Mouse (Mus musculus) CH12F3 (cell line): ENCODE measurements around the gene Tmem132a.

ENCODE experiments used
- in situ Hi-C: fragments of 300-500 bp; cut with MboI; formaldehyde crosslinking; loops from 2 replicates; pipeline ENCODE4 v1.14.3; 2020; ENCODE audit warnings: low sequenced_read_pairs

The Tmem132a gene

DNA sequence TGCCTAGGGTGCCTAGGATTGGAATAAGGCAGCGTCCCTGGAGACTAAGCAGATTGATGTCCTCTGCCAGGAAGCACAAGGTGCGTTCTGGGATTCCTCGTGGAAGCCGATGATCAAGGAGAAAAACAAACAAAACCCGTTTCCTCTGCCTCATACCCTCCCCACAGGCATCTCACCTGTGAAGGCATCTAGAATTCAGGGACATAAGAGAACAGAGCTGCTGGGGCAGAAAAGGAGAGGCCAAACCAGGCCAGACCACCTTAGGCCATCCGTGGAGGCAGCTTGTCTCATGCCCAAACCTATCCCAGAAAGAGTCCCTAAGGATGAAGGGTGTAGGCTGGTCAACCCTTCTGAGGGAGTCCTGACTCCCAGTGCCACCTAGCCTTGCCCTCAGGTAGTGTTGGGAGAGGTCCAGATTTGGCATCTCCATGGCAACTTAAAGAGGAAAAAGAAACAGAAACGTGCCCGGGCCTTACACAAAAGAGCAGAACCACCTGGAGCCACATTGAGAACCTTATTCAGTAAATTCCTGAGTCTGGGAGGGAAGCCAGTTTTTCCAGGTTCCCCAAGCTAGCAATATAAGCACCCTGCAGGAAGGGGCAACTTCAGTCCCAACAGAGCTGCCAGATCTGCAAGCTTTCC is at the start of gene Tmem132a:
Tmem132a (minus strand) TSS at position 55 of the 642 bp plus-strand sequence.
- in situ Hi-C loops, result no loop called here

- in situ Hi-C loops, result no loop called here
These were observed 48.7 kb upstream of the Tmem132a start for GRCm38 (mm10) chr19:10918321-10918991.

GRCm38 (mm10) chr19:10916506-10916905 is 46.8 kb upstream of the Tmem132a start:
- in situ Hi-C loops, result no loop called here

GRCm38 (mm10) chr19:10914870-10915269 is 45.1 kb upstream of the Tmem132a start:
- in situ Hi-C loops, result loop anchor here (5.0 kb wide), 1 partner anchor 37 kb away; no protein-coding TSS in a partner anchor

DNA sequence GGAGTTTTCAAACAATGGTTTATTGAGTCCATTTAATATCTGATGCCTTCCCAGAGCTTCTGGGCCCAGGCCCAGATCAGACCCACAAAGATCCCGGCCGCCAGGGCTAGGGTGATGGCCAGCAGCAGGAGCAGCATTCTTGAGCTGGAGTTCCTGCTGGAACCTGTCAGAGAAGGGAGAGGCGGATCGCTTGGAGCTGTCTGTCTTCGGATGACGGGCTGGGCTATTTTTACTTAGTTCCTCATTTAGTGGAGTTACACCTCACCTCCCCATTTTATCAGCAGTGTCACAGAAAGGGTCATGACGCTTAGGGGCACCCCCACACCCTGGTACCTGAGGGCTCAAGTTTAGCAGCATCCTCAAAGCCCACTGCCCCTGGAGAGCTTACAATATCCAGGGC is 44.6 kb upstream of the Tmem132a start:
- in situ Hi-C loops, result loop anchor here (5.0 kb wide), 1 partner anchor 38 kb away; no protein-coding TSS in a partner anchor

- in situ Hi-C loops, result no loop called here
These were observed 39.5 kb upstream of the Tmem132a start for GRCm38 (mm10) chr19:10909087-10909721.

DNA sequence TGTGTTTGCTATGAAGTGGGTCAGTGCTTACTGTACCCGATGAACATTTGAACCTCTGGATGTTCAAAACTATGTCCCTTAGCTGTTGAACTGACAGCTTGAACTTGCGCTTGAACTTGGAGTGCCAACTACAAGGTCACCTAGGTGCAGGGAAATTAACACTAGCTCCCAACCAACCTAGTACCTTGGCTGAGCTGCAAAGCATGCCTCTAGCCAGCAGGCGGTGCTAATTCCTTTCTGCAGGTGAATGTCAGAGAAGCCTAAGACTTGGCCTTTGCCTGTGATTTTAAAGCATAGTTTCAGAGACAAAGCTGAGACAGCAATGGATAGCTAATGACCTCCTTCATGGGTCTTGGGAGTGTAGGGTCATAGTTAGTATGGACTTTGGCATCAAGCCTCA is 38.2 kb upstream of the Tmem132a start:
- in situ Hi-C loops, result no loop called here

DNA sequence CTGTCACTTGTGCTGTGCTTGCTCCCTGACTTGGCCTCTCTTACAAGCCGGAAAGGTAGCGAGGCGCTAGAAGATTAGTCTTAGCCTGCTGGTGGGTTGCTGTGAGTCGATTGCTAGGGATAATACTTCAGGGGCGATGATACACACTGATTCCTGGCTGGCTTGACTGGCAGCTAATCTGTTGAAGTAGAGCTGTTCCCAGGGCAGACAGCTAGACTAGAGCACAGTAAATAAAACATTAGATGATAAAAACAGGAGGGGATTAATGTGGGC is 35.9 kb upstream of the Tmem132a start:
- in situ Hi-C loops, result no loop called here

DNA sequence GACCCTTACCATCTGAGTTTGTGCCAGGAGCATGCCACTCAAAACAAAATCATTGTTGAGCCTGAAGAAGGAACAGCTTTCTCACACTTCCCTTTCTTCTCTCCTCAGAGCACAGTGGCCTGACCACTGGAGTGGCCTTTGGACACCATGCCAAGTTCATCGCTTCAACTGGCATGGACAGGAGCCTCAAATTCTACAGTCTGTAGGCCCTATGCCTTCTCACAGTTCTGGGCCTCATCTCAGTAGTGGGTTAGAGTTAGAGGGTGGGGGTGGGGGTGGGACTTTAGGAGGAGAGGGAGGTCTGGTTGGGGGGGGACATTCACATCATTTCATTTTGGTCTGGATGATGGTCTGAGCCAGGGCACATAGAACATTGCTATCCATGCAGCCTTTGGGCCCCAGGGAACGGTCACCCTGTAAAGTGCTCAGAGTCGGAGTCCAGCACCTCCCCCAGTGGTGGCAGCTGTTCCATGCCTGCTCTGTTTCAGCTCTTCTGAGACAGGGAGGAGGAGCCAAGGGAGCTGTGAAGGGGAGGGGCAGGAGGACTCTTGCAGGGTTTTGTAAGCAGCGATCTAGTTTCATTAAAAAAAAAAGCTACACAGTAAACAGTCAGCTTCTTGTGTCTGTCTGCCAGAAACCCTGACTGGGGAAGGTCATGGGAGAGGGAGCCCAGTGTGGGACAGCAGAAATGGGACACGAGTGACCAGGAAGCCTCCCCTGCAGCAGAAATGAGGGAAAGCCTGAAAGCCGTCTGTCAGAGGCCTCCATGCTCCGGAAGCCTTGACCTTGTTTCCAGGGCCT is 35.4 kb upstream of the Tmem132a start:
- in situ Hi-C loops, result no loop called here

- in situ Hi-C loops, result no loop called here
These were observed 34.8 kb upstream of the Tmem132a start for GRCm38 (mm10) chr19:10904512-10904911.

- in situ Hi-C loops, result no loop called here
These were observed 31.3 kb upstream of the Tmem132a start for GRCm38 (mm10) chr19:10901046-10901445.

- in situ Hi-C loops, result no loop called here
These were observed 30.6 kb upstream of the Tmem132a start for GRCm38 (mm10) chr19:10900315-10900714.

GRCm38 (mm10) chr19:10897491-10897890 is 27.8 kb upstream of the Tmem132a start:
- in situ Hi-C loops, result no loop called here

DNA sequence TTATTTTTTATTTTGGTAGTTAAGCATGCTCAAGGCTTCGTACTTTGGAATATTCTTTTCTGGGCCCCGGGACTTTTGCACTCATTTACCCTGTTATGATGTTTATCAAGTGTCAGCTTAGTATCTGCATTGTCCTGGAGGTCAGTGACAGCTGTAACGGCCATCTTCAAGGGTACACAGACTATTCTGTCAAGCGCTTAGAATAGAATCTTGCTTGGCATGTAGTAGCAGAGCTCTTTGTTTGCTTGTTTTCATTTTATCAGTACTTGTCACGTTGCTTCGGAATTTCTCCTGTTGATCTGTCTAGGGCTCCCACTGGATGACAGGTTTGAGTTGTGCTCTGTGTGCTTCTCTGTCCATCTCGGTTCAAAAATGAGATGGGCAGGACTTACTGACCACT is 27.1 kb upstream of the Tmem132a start:
- in situ Hi-C loops, result no loop called here

DNA sequence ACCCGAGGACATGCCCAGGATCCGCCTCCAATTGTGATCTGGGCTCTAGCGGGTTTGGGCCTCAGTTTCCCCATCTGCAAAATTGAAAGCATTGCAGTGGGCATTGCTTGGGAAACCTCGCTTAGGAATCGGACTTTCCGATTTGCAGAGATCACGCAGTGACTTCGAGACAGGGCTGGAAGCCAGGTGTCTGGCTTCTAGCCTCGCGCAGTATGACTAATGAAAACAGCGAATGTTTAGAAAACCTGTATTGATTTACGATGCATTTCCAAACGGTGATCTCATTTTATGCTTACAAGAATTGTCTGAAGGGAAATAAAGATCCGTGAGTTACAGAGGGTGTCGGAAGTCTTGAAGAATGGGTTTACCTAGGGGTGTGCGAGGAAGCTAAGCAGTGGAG is 26.0 kb upstream of the Tmem132a start:
- in situ Hi-C loops, result no loop called here

- in situ Hi-C loops, result no loop called here
These were observed 25.3 kb upstream of the Tmem132a start, which contains the start of gene Prpf19 for GRCm38 (mm10) chr19:10895016-10895528. Prpf19 (plus strand) TSS chr19:10895231.

- in situ Hi-C loops, result no loop called here
These were observed 22.5 kb upstream of the Tmem132a start for GRCm38 (mm10) chr19:10892201-10892600.

DNA sequence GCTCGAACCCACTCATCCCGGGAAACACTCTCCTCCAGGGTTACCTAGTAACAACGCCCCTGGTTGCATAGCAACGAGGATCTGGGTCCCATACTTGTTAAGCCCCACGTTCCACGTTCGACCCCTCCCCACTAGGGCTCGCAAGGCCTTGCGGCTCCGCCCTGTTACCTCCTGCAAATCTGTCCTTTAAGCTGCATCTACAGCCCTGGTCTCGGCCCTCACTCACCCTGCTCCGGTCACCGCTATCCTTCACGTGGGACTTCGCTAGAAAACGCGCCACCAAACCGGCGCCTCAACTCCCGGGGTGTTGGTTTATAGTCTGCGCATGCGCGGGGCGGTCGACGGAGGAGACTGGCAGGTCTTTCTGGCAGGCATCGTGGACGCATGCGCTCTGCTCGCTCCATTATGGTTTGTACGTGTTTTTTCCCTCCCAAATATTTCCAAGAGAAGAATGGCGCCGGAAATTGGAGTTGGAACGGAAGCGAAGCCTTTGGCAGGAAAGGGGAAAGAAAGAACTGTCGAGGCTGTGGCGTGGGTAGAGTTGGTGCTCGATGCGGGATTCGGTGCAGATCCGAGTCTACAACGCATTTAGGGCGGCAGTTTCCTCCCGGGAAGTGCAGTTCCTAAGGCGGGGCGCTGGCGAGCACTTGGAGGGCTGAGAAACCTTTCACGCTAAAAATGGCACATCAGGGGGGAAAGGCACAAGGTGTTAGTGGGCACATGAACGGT is 11.8 kb upstream of the Tmem132a start, which contains the start of gene Tmem109:
Tmem109 (minus strand) TSS at position 576 of the 729 bp plus-strand sequence.
- in situ Hi-C loops, result no loop called here

DNA sequence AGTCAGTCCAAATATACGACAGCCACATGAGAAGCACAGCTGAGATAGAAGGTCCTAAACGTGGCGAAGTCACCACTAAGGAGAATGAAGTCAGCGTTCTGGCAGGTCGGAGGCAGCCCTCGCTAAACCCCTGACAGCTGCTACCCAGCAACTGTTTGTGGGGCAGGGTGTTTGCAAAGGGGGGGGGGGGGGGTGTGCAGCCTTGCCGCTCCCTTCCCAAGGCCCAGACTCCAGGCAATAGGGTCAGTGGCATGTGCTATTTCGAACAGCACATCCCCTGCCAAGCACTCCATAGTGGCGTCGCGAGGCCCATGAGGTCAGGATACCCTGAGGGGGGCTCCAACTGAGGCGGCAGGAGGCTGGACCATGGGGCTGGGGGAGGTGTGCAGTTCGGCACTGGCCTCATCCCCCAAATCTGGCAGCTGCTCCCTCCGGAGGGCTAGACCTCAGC is 11.3 kb upstream of the Tmem132a start:
- in situ Hi-C loops, result no loop called here
